Mouse (Mus musculus) kidney, adult 2 months (tissue): Measurements from ENCODE around the gene Slit3.

ENCODE experiments used
- CTCF ChIP-seq: fragments of 200-500 bp; conservative IDR thresholded peaks from 2 replicates; pipeline ENCODE4 v1.5.1; 2011; ENCODE audit warnings: low read depth, mild to moderate bottlenecking, control low read depth, low read length, moderate library complexity, mixed read lengths; ENCODE audit not compliant: insufficient read depth, insufficient read length
- POLR2A ChIP-seq: fragments of 200-500 bp; IDR thresholded peaks from one replicate; pipeline ENCODE4 v1.6.1; 2011; ENCODE audit warnings: low read depth, low read length, control low read depth

DNA sequence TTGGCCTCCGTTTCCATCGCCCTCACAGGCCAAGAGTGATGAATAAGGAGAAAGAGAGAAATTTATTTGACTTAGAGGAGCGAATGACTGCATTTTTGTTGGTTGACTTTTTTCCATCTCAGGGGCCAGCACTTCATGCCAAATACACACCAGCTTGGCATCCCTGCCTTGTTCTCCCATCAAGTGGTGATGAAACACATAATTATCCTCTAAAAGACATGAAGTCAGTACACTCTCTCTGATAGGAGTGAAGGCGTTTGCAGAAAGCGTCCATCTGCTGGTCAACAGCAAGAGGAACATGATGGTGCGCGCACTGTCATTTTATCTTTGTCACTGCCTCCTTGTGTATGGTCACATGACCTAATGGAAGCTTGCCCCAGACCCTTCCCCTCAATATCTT lies 75.8 kb downstream of the Slit3 start:
- TF ChIP-seq POLR2A: no peak
- TF ChIP-seq CTCF: no peak
